Mouse (Mus musculus) gonadal fat pad, adult 2 months (tissue): Measurements from ENCODE around the gene Bst2. TPM values are rescaled to one million over a fixed set of nuclear protein-coding genes. Genes with fewer than 3 reads are reported as not detected.

Experiments
- DNase-seq: peaks from one replicate; pipeline ENCODE4 v3.0.0-alpha.2; 2012; ENCODE audit warnings: low read depth
- polyA plus RNA-seq: library from polyadenylated mRNA; depleted of rRNA; stranded (reverse); fragments of >200 nt; gene quantifications from 2 replicates; pipeline ENCODE4 v1.2.3, GENCODE M21; 2012; rRNA removed

Bst2 gene
- polyA plus RNA-seq, 1 experiment, result 123 TPM

GRCm38 (mm10) chr8:71485142-71486135, 51.8 kb downstream of the Bst2 start, which contains the start of gene Ano8:
Gene Ano8, minus strand, starts transcription at chr8:71485963.
- no peak for DNase-seq

DNA sequence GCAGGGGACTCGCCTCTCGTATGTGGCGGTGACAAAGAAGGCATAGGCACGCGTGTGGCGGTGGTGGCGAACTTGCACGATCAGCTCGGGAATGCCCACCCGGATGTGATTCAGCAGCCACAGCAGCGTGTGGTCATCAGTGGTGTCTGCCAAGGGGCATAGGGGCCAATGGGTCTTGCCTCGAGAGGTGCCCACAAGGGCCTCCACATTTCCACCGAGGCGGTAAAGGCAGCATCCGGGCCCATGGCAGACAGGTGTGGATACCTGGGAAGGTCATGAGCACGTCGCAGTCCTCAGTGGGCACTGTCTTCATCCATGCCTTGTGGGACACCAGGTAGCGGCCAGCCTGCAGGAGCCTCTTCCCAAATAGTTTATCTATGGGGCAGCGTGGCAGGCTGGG, 52.5 kb downstream of the Bst2 start:
- no peak for DNase-seq

Other genes starting within 250 kb of the Bst2 start
- 157 and 172 TPM in 2 replicates for gene Use1, start 170.6 kb downstream of the Bst2 start, polyA plus RNA-seq
- 10.2 and 13.0 TPM in 2 replicates for gene Ocel1, start 166.2 kb downstream of the Bst2 start, polyA plus RNA-seq
- gene Nr2f6, start 155.5 kb downstream of the Bst2 start, polyA plus RNA-seq, result 133 and 165 TPM in 2 replicates
- gene Ushbp1, start 141.7 kb downstream of the Bst2 start, polyA plus RNA-seq, result 40.6 and 59.8 TPM in 2 replicates
- 107 and 126 TPM in 2 replicates for gene Babam1, start 140.6 kb downstream of the Bst2 start, polyA plus RNA-seq
- gene Ankle1, start 131.4 kb downstream of the Bst2 start, polyA plus RNA-seq, result 1.8 TPM in 2 replicates
- gene Abhd8, start 73.8 kb downstream of the Bst2 start, polyA plus RNA-seq, result 24.1 and 29.2 TPM in 2 replicates
- 49.9 and 63.7 TPM in 2 replicates for gene Mrpl34, start 72.5 kb downstream of the Bst2 start, polyA plus RNA-seq
- gene Dda1, start 68.3 kb downstream of the Bst2 start, polyA plus RNA-seq, result 95.7 and 103 TPM in 2 replicates
- gene Ano8, start 51.5 kb downstream of the Bst2 start, polyA plus RNA-seq, result 18.3 and 18.9 TPM in 2 replicates
- gene Gtpbp3, start 49.4 kb downstream of the Bst2 start, polyA plus RNA-seq, result 19.0 and 21.4 TPM in 2 replicates
- gene Plvap, start 25.7 kb downstream of the Bst2 start, polyA plus RNA-seq, result 91.9 and 104 TPM in 2 replicates
- 0.07 TPM in 1 of 2 replicates, not detected in the other for gene Ccdc194, start 11.7 kb downstream of the Bst2 start, polyA plus RNA-seq
- gene Mvb12a, start 5.5 kb upstream of the Bst2 start, polyA plus RNA-seq, result 144 and 146 TPM in 2 replicates
- gene Tmem221, start 21.4 kb upstream of the Bst2 start, polyA plus RNA-seq, result 3.4 and 4.1 TPM in 2 replicates
- 0.41 and 0.53 TPM in 2 replicates for gene Nxnl1, start 29.1 kb upstream of the Bst2 start, polyA plus RNA-seq
- 227 and 307 TPM in 2 replicates for gene Slc27a1, start 31.4 kb upstream of the Bst2 start, polyA plus RNA-seq
- 111 and 134 TPM in 2 replicates for gene Pgls, start 54.7 kb upstream of the Bst2 start, polyA plus RNA-seq
- gene Fam129c, start 60.2 kb upstream of the Bst2 start, polyA plus RNA-seq, result 2.1 and 2.2 TPM in 2 replicates
- 140 and 155 TPM in 2 replicates for gene Colgalt1, start 73.5 kb upstream of the Bst2 start, polyA plus RNA-seq
- 0.58 and 2.0 TPM in 2 replicates for gene Unc13a, start 134.3 kb upstream of the Bst2 start, polyA plus RNA-seq
- 19.6 and 19.9 TPM in 2 replicates for gene Jak3, start 138.8 kb upstream of the Bst2 start, polyA plus RNA-seq
- gene Insl3, start 151.8 kb upstream of the Bst2 start, polyA plus RNA-seq, result 10.6 and 37.9 TPM in 2 replicates
- 7.9 and 11.1 TPM in 2 replicates for gene B3gnt3, start 164.3 kb upstream of the Bst2 start, polyA plus RNA-seq
- gene Fcho1, start 188.3 kb upstream of the Bst2 start, polyA plus RNA-seq, result 6.1 TPM in 2 replicates